Comparison of ENCODE assay signal across 5 mouse cellular contexts in genomic region chr10:88783135-88783534, GRCm38 (mm10). TPM values are rescaled to one million over a fixed set of nuclear protein-coding genes. Genes with fewer than 3 reads are reported as not detected.
DNase-seq lines count a peak whose midpoint lies in the region; ATAC-seq and TF ChIP-seq lines count a peak whose summit lies in the region.
"Not testable (repeated sequence)": the region's sequence is repeated elsewhere in the genome, so short reads cannot be mapped to it uniquely, and the experiment has no call there.

No protein-coding gene starts in this region.

- in situ Hi-C loops in Patski (cut with MboI; ENCODE audit: low pct_unique_long_range_greater_than_20kb), result not testable (repeated sequence)

- not testable (repeated sequence) for TF ChIP-seq CTCF in Patski (IDR thresholded peaks at IDR 0.05)

- CTCF ChIA-PET in Patski (lab: Charles Lee), result not testable (repeated sequence)

- not testable (repeated sequence) for H3K27me3 ChIP-seq in Patski

- ATAC-seq in Patski, result peak; percentile 73

- DNase-seq in 3T3-L1 (ENCODE audit: low read depth, low spot score), result peak; percentile 60
- DNase-seq in 416B (ENCODE audit: low read depth), result peak; percentile 44
- DNase-seq in NIH3T3 (ENCODE audit: low read depth), result peak; percentile 40
- DNase-seq in Patski (ENCODE audit: low read depth, low spot score), result not testable (repeated sequence)
- peak; percentile 17 for DNase-seq in heart, adult 11 months

- POLR2A ChIA-PET in Patski (lab: Charles Lee), result not testable (repeated sequence)

RNA-seq across cellular contexts. Expression of gene Utp20, which starts 43.5 kb away (rescaled TPM):
- polyA plus RNA-seq in Patski (2021), result 26.3 TPM

RNA-seq across cellular contexts. Expression of gene Arl1, which starts 52.5 kb away (rescaled TPM):
- polyA plus RNA-seq in Patski (2021), result 135 TPM
